ENCODE assay signal across 10 mouse cellular contexts in the genomic region with DNA sequence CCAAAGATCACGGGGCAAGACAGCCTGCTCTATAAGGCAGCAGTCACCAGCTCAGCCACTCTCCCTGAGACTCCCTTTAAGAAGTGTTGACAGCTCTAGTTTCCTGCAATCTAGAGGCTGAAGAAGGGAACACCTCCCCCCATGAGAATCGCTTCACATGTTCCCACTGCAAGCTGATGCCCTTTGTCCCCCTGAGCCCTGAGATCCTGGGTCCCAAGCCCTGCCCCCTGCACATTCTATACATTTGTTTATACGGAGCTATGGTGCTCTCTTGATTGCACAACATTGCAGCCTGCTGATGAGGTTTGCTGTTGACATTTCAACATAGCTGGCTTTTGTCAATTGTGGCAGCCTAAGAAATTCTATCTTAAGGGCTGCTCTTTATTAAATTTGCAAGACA.
DNase-seq lines count a peak whose midpoint lies in the region; ATAC-seq and TF ChIP-seq lines count a peak whose summit lies in the region.
"Had no signal": no experiment of that assay in that cellular context is flagged by ENCODE, and none has a peak within 500 bp of the region (broad histone marks: within the 10 kb centered on the region; RNA-seq: fewer than 3 reads in every experiment).

No protein-coding gene starts in this region.

- no peak overlapping the region for H3K4me2 ChIP-seq in kidney, postnatal 0 days (ENCODE audit: low read length)
- peak overlapping the region; percentile 31 for H3K4me2 ChIP-seq in liver, postnatal 0 days (ENCODE audit: low read depth, low read length)
- H3K4me2 ChIP-seq: limb, embryonic 15.5 days had no signal

- no peaks in the 10 kb centered on the region for H3K27me3 ChIP-seq in kidney, postnatal 0 days (ENCODE audit: insufficient read depth, low read length)
- H3K27me3 ChIP-seq in liver, postnatal 0 days (ENCODE audit: insufficient read depth, low read length), result no peaks in the 10 kb centered on the region
- H3K27me3 ChIP-seq: limb, embryonic 15.5 days had no signal

- whole genome bisulfite sequencing in kidney, postnatal 0 days, result 22% methylated on average over 3 of the region's 3 CpGs
- 29% methylated on average over 3 of the region's 3 CpGs for WGBS in liver, postnatal 0 days (ENCODE audit: insufficient replicate concordance)

- peak; percentile 16 for DNase-seq in kidney, postnatal 0 days (ENCODE audit: low spot score)
- no peak for DNase-seq in kidney, postnatal 36 days
- peak; percentile 52 for DNase-seq in embryo, embryonic 11 days
- peak; percentile 29 for DNase-seq in liver, postnatal 0 days
- DNase-seq in gastrocnemius, adult 18-20 months (ENCODE audit: low spot score), result no peak
- DNase-seq in spleen, postnatal 4 days (ENCODE audit: low spot score in 2 of 2), result no peak
- DNase-seq in right cerebral cortex, postnatal 36 days (ENCODE audit: low spot score in 2 of 2), result no peak

- 0 out of 2 replicates have a peak, but pooled peaks have one; percentile 14 for TF ChIP-seq EP300 in liver, postnatal 0 days (IDR thresholded peaks at IDR 0.05; ENCODE audit: low read depth)

- TF ChIP-seq CTCF in kidney, postnatal 0 days (IDR thresholded peaks at IDR 0.05; ENCODE audit: low read depth), result no peak
- no peak for TF ChIP-seq CTCF in liver, postnatal 0 days (IDR thresholded peaks at IDR 0.05; ENCODE audit: low read depth)

- no peak for ATAC-seq in kidney, postnatal 0 days (replicated peaks; ENCODE audit: low FRiP score, low read depth)
- ATAC-seq in granulocyte monocyte progenitor cell, adult 5-6 weeks (replicated peaks; ENCODE audit: poor library complexity, severe bottlenecking), result peak; percentile 90
- ATAC-seq in liver, postnatal 0 days, result peak; percentile 72

- no peaks in the 10 kb centered on the region for H3K36me3 ChIP-seq in kidney, postnatal 0 days (ENCODE audit: insufficient read depth, low read length)
- no peaks in the 10 kb centered on the region for H3K36me3 ChIP-seq in liver, postnatal 0 days (replicated peaks; ENCODE audit: insufficient read depth, low read length)
- H3K36me3 ChIP-seq: limb, embryonic 15.5 days had no signal

- no peak overlapping the region for H3K9ac ChIP-seq in kidney, postnatal 0 days (ENCODE audit: low read depth, low read length)
- no peak overlapping the region for H3K9ac ChIP-seq in liver, postnatal 0 days (replicated peaks)
- H3K9ac ChIP-seq: limb, embryonic 15.5 days had no signal

- no peaks in the 10 kb centered on the region for H3K9me3 ChIP-seq in kidney, postnatal 0 days (replicated peaks; ENCODE audit: low read length)
- H3K9me3 ChIP-seq in liver, postnatal 0 days (ENCODE audit: low read length), result no peaks in the 10 kb centered on the region
- H3K9me3 ChIP-seq: limb, embryonic 15.5 days had no signal

- no peaks in the 10 kb centered on the region for H3K4me1 ChIP-seq in kidney, postnatal 0 days (replicated peaks; ENCODE audit: insufficient read depth, low read length)
- H3K4me1 ChIP-seq in liver, postnatal 0 days (ENCODE audit: insufficient read depth), result peaks cover 6% of the 10 kb centered on the region; the same call in 1 of the 2 replicates

- no peak overlapping the region for H3K4me3 ChIP-seq in kidney, postnatal 0 days (replicated peaks; ENCODE audit: low read depth, low read length)
- no peak overlapping the region for H3K4me3 ChIP-seq in liver, postnatal 0 days (ENCODE audit: low read depth, low read length)
- H3K4me3 ChIP-seq: layer of hippocampus, adult 2 months; limb, embryonic 15.5 days had no signal

- no peak overlapping the region for H3K27ac ChIP-seq in kidney, postnatal 0 days
- H3K27ac ChIP-seq in liver, postnatal 0 days (ENCODE audit: low read depth), result peak overlapping the region; percentile 13; the same call in 1 of the 2 replicates
- H3K27ac ChIP-seq: layer of hippocampus, adult 2 months; limb, embryonic 15.5 days had no signal

Comparison
In these comparisons a context has a peak if more than half of its experiments do, and no peak if none do; other contexts are left out.
1. DNase-seq: peak in kidney, postnatal 0 days (single experiment), embryo, embryonic 11 days (single experiment) and liver, postnatal 0 days (single experiment); none in kidney, postnatal 36 days (0 of 2), gastrocnemius, adult 18-20 months (single experiment), spleen, postnatal 4 days (0 of 2) and right cerebral cortex, postnatal 36 days (0 of 2).